Mouse (Mus musculus): ENCODE results near the gene Gm28048.

Gm28048 gene

DNA sequence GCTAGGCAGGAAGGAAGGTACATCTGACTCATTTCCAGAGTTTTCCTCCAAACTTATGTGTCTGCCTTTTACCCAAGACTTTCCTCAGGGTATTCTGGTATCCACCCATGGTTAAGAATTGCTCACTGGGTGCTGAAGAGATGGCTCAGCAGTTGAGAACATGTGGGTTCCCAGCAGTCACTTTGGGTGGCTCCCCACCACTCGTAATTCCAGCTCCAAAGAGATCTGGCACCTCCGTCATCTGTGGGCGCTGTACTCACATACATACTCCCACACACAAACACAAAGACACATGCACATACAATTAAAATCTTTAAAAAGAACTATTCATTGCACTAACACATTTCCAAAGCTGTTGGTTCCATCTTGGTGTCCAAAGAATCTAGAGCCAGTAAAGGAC lies 92.7 kb downstream of the Gm28048 start:
- no peak for DNase-seq (ENCODE audit: low spot score)

DNA sequence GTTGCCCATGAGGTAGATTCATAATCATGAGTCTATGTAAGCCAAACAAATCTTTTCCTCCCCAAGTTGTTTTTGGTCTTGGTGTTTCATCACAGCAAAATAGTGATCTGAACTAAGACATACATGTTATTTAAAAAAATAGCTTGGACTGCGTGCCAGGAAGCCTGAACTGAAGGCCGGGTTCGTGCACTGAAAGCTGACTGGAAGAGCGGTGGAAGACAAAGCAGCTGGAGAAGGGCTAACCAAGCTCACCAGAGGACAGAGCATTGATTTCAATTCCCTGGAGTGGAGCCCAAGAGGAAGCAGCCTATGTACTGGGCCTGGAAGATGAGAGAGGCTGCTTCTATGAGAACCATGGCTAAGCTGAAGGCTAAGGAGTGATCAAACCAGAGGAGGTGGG lies 94.9 kb downstream of the Gm28048 start:
- no peak for DNase-seq (ENCODE audit: low spot score)

DNA sequence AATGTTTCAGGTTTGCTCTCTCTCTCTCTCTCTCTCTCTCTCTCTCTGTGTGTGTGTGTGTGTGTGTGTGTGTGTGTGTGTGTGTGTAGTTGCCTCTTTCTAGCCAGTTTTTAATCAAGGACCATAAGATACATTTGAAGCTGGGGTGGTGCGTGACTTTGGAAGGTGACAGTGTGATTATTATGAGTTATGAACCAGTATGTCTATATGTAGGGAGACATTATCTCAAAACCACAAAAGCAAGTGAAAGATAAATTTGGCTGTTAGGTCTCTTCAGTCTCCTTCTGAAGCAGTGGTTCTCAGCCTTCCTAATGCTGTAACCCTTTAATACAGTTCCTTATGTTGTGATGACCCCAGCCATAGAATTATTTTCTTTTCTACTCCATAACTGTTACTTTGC lies 96.5 kb downstream of the Gm28048 start:
- no peak for DNase-seq (ENCODE audit: low spot score)

DNA sequence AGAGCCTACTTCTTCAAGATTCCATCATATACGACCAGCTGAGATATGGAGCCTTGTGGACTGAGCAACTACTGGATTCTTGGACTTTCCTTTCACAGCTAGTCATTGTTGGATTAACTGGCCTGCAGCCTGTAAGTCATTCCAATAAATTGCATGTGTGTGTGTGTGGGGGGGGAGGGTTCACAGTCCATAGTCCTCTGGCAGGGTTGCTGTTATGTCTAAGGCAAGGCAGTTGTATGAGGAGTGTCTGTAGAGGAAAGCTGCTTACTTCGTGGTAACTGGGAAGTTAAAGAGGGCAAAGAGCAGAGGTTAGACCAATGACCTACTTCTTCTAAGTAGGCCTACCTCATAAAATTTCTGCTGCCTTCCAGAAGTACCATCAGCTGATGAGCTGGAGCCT lies 98.2 kb downstream of the Gm28048 start:
- DNase-seq (ENCODE audit: low spot score) = no peak

DNA sequence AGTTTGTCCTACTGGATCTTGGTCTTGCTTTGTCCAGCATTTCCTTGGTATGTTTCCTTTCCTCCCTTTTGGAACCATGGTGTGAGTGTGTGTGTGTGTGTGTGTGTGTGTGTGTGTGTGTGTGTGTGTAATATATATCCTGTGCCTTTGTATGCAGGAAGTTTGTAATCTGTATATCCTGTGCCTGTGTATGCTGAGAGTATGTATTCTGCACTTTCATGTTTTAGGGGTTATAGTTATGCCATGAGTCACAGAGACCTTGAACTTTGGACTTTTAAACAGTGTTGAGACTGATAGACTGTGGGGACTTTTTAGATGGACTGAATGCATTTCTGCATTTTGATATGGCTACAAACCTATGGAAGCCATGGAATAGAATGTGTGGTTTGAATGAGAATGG lies 99.0 kb downstream of the Gm28048 start:
- DNase-seq (ENCODE audit: low spot score) = no peak

DNA sequence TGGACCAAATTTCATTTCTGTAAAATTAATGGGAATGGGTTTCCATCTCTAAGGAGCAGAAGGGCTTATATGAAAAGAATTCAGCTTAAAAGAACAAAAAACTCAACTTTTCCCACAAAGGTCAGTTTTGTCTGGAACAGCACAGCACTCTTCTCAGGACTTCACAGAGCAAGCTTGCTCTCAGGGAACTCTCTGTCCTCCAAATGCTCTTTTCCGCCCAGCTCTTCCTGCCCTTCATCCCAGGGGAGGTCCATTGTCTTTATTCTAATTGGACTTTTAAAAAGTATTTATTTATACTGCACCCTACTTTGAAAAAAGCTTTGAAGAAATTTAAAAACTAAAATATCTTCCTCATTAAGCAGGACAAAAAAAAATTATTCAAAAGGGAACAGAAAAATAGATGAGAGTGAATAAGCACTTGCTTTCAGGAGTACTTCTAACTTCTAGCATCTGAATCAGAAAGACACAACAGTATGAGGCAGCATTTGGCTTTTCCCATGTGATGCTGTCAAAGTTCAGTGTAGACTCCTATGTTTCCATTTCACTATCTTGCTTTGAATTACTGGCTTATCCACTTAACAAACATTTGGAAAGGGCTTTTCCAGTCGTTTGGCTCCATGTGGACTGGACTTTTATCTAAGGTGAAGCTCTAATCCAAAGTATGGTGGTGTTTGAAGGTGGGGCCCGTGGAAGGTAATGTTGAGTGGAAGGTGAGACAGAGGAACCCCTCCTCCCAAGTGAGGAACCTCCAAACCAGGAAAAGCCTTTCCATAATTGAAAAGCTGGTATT lies 101.3 kb downstream of the Gm28048 start:
- no peak for DNase-seq (ENCODE audit: low spot score)

DNA sequence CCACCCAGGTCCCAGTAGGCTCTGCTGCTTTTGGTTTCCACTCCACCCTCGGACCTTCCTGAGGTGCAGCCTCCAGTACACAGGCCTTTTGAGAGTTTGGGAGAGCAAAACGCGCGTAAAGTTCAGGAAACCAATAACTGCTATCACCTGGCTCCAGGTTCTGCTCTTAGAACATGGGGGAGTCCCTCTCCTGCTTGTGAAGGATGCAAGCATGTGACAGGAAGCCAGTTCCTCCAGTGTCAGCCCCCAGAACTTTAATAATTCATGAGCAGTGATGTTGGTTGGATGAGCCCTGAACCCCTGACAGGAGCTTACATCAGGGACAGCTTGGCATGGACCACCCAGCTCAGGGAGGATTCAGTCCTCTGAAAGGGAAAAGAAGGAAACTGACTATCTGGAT lies 102.2 kb downstream of the Gm28048 start:
- no peak for DNase-seq (ENCODE audit: low spot score)

DNA sequence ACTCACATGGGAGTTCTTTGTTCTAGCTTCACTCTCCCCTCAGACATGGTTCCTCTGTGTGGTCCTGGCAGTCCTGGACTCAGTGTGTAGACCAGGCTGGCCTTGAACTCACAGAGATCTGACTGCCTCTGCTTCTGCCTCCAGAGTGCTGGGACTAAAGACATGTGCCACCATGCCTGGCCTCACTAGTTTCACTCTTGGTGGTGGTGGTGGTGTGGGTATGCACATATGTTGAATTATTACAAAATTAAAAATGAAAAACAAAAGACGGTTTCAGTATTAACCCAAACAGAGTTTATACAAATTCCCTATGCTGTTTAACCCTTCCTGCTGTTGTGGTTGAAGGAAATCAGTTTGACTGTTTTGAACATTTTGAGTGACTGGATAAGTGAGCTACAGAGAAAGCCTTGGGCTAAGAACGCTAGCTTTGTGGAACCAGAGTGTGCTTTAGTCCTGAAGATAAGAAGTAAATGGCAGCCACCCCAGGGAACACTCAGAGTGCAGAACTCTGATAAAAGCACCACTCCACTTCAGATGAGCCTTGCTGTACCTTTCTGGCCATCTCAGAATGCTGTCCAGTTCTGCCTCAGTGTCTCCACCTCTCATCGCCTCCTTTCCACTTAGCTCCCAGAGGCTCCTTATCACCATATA lies 105.1 kb downstream of the Gm28048 start:
- DNase-seq (ENCODE audit: low spot score) = no peak

DNA sequence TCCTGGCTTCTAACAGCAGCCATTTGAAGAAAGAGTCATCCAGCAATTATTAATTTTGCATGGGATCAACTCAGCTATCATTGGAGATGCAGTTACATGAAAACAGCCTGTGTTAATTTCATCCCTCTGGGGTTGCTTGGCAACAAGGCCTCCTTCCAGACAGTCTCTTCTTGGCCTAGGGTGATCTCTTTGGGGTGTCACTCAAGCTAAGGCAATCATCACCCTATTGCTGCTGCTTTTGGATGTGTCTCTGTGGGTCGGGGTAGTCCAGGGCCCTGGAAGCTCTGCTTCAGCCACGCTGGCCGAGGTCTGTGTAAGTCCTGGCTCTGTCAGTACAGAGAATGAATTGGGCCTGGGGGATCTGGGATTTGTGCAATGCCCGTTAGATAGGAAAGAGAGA lies 106.6 kb downstream of the Gm28048 start:
- no peak for DNase-seq (ENCODE audit: low spot score)

DNA sequence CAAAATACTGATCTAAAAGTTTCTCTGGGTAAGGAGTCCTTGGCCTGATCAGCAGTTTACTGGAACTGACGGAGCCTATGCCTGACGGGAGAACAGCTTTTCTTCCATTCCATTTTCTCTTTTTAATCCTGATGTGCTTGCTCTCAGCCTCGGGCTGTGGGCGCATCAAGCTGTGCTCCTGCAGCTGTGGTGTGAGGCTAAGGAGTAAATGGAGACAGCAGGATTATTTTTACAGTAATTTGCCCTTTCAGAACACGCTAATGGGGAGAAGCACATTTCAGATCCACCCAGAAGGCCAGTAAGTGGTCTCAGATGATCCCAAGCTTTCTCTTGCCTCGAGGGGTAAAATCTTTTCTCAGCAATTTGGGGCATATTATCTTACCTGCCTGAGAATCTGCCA lies 107.1 kb downstream of the Gm28048 start:
- DNase-seq (ENCODE audit: low spot score) = no peak

DNA sequence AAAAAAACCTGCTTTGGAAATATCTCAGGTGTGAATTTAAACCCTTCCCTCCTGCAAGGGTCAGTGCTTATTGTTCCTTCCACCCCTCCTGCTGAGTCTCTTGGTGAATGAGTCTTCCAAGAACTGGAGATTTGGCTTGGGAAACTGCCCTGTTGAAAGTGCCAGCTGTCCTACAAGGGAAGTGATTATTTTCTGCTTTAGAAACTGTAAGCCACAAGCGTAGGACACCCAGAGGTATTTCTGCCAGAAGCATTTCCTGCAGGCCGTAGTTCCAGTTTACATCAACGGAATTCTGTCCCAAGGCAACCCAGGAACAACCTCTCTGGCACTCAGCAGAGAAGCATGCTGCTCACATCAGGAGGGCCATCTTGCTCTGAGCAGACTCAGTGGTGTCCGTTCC lies 108.5 kb downstream of the Gm28048 start:
- no peak for DNase-seq (ENCODE audit: low spot score)

DNA sequence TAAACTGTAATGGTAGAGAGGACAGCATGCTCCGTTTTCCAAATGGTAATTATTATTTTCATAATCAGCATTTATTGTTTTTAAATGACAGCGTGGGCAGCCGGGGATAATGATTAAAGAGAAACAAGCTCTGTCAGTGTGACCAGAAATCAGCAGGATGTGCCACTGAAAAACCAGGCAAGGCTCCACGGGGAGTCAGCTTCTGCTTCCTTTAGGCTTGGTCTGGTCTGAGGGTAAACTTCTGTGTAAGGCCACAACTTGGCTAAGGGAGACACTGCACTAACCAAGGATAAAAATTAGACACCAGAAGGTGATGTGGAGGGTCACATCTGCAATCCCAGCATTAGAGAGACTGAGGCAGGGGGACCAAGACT lies 109.6 kb downstream of the Gm28048 start:
- DNase-seq (ENCODE audit: low spot score) = no peak

DNA sequence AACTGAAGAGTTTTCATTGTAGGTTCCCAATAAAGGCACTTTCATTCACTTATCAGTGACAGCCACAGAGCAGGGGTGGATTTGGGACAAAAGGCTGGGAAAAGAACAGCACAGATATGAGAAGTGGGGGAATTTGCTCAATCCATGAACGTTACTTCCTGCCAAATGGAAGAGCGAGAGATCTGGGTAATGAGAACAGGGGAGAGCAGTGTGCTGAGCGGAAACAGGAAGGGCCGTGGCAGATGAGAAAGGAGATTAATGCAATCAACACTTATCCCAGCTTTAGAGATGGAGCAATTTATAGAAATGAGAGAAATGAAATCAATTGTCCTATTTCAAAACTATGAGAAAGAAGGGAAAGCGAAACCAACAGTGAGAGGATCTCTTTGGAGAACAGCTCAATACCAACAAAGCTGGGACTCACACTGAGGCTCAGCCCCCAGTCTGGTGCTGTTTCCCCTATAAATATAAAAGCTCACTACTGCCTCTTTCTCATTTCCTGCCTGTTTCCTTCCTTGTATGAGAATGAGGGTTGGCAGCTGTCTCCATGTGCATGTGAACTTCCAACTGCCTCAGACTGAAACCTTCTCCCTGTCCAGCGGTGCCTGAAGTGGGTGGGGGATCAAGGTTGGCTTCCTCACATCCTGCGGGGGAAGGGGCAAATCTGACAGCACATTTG lies 110.1 kb downstream of the Gm28048 start:
- peak; percentile 39 for DNase-seq (ENCODE audit: low spot score)

DNA sequence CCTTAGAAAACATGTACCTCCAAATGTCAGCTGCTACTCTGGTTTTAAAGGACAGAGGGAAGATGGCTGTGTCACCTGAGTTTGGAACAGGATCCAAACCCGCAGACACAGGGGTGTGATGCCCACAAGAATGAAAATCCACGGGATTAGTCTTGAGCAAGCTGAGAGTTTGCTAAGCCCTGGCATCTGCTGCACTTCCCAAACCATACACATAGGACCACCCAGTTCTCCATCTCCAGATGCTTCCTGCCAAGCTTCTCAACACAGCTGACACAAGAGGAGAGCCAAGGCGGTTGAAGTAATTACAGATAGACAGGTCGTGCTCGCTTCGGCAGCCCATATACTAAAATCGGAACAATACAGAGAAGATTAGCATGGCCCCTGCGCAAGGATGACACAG lies 113.3 kb downstream of the Gm28048 start:
- DNase-seq (ENCODE audit: low spot score) = no peak

DNA sequence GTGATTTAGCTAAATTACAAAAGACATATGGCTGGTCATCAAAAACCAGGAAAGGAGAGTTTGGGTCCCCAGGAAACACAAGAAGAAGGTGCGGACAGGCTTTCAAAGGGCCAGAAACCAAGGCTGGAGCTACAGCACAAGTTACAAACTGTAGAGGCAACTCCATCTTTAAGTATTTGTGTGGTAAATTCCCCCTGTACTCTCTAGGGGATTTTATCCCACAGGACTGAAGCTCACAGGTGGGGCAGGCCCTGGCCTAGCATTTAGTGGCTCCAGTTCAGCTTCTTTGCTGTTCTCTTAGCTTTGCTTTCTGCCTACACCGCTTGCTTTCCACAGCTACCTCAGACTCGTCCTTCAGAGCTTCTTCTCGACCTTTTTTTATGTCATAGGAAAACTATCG lies 114.2 kb downstream of the Gm28048 start:
- DNase-seq (ENCODE audit: low spot score) = no peak

DNA sequence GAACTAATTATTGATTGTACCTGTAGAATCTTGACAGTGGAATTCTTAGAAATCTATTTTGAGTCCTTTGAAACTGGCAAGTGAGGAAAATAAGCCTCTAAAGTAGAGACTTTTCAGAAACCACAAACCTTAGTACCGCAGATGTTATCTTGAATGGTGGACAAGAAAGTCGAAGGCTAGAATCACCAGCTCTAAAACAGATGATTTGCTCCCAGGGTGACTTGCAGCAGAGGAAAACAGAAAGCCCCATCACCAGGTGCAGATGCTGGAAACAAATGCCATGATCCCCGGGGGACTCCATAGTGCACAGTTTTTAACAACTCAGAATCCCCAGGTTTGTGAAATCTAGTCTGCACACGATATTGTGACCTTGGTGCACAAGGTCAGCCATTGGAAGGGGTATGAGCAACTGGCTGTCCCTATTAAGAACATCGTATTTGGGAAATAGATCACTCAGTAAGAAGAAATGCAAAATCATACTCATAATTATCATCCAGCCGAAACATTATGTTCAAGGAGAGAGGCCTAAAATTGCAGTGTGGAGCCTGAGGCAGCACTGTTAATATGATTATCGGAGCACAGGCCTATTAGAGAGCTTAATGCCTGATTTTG lies 116.1 kb downstream of the Gm28048 start:
- DNase-seq (ENCODE audit: low spot score) = peak; percentile 37

DNA sequence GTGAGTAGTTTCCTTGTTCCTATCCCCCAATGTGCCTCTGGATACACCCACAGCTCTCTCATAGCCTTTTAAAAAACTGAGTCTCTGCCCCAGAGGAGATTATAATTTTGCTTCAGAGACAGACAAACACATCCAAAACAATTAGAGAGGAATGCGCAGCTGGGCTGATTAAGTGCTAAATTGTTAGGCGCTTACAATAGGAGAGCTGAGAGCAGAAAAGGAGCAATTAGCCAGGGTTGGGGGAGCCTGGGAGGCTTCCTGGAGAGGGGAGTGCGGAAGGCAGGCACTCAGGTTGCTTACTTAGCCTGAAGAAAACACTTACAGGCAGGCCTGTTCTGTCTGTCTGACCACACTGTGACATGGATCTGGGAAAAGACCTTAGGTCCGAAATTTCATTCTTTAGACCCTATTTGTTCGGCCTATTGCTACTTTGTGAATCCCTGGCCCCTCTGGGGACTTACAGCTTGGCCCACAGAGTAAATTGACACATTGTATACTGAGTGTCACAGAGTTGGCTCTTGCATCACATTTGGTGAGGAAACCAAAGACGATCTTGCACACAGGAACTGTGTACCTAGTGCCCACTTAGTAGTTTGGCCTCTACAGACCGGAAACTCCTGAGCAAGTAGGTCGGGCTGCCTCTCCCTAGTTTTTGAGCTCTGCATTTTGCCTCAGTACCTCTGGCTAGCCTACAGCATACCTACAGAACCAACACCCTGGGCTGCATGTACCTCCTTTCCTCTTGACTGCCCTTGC lies 117.4 kb downstream of the Gm28048 start:
- no peak for DNase-seq (ENCODE audit: low spot score)

DNA sequence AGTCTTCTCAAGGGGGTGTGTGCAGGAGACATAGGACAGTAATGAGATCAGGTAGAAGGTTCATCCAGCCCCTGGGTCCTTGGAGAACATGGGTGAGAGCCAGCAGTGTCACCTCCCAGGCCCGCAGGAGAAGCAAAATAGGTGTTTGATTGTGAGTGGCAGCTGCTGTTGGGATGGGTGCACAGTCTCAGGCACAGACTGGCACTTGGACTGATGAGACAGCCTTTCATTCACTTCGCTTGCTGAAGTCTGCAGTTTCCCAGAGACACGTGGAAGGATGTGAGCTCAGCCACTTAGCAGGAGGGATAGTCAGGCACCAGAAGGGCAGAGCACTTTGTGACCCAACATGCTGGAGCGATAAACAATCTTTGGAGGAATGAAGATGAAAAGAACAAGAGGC lies 118.3 kb downstream of the Gm28048 start:
- DNase-seq (ENCODE audit: low spot score) = no peak

DNA sequence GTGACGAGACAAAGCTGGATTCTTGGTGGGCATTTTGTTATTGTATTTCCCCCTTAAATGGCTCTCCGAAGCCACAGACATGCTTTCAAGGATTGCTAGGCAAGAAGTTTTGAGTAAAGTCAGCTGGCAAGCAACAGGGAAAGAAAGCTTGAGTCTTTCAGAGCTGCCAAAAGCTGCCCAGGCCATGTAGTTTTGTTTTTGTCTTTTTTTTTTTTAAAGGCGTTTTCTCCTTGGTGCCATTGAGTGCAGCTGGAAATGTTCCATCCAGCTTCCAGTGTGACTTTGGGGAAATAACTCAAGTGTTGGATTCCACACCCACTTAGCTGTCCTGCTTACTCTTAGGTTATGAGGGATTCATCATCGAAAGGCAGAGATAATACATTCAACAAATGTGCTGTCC lies 120.6 kb downstream of the Gm28048 start:
- no peak for DNase-seq (ENCODE audit: low spot score)

DNA sequence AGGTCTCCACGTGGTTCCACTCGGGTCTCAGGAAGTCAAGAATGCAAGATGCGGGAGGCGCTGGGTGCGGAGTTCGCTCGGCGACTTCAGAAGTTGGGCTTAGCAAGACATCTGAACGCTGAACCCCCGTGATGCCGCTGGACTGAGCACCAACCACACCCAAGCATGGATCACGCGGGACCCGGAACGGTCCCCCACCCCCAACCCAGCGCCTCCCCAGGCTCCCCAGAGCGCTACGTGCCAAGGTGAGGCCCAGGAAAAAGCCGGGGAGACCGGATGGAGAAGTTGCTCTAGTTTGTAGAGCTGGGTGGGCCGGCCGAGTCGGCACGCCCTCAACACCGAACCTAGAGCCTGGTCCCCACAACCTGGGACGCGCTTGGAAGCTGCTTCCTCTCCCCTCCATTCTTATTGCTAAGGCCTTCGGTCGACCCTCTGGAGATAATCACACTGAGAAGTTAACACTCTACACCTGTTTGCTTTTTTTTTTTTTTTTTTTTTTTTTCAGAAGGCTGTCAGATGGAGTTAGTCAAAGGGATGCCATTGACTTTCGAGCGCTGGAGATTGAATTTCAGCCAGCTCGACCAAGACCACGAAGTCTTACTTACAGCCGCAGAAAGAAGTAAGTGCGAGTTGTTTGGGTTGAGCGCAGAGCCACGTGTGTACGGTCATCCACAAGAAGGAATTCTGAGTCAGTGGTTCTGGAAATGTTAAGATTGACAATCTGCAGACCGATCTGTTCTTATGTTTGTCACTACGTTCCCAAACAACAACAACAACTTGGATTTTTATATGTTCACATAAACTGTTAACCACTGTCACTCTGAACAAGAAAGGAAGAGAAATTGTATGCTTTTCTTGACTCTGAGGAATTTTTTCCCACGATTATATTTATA lies 121.3 kb downstream of the Gm28048 start, which contains the start of gene B3gnt2:
Gene B3gnt2, minus strand, starts transcription at position 627 of the 893 bp plus-strand sequence.
- no peak for DNase-seq (ENCODE audit: low spot score)

Measured in MN1 (cell line).